Mouse (Mus musculus): ENCODE results near the gene Olfr1104. TPM values are rescaled to one million over a fixed set of nuclear protein-coding genes. Genes with fewer than 3 reads are reported as not detected.

Olfr1104 gene
- polyA plus RNA-seq (2012; rRNA removed) = not detected in 2 replicates

DNA sequence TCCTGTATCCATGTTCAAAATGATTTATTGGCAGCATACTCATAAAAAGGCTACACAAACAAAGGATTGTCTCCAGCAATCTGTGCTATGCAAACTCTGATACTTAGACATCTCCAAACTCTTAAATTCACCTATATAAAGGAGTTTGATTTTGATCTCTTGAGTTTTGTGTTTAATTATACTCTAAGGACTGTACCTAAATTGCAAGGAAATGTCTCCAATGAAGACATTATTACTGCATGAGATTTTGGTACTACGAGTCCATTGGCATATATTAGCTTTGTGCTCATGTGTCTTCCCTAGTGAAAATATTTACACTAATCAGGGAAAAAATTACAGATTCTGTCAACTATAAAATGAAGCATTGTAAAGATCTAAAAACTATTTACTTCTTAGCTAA, at the start of gene Olfr1104:
TSS of gene Olfr1104 (minus strand) at position 101 of the 400 bp plus-strand sequence.
- no peak for DNase-seq
- no peaks in the 10 kb centered on the region for H3K4me1 ChIP-seq (ENCODE audit: control insufficient read depth, insufficient read depth, low read length)
- no peak within 1 kb of the TSS for H3K4me3 ChIP-seq (replicated peaks; ENCODE audit: extremely low read depth, low read depth, low read length)
- WGBS = 73% methylated on average over 1 of the region's 1 CpGs
- TF ChIP-seq CTCF (IDR thresholded peaks at IDR 0.05; ENCODE audit: insufficient read depth, low read length) (no peak), POLR2A (IDR thresholded peaks at IDR 0.05; ENCODE audit: borderline replicate concordance, extremely low read depth, low read depth, low read length) (no peak)

DNA sequence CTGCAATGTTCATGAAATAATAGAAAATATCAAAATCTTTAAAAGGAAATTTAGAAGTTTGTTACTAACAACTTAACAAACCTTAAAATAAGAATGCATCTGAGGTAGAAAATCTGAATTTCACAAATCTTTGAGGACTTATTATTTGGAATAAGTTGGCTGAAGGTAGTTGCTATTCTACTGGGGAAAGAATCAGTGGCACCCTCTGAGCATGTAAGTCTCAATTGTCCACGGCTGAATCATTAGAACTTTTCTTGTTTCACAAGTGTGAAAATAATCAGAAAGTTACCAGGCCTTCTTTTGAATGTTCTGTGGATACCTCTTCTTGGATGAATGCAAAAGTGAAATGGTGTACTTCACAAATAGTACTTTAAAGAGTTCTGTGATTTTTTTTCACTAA, 48.8 kb upstream of the Olfr1104 start, which contains the start of gene Olfr1107:
TSS of gene Olfr1107 (minus strand) at position 101 of the 400 bp plus-strand sequence.
- 74% methylated on average over 1 of the region's 1 CpGs for WGBS
- no peak for DNase-seq

DNA sequence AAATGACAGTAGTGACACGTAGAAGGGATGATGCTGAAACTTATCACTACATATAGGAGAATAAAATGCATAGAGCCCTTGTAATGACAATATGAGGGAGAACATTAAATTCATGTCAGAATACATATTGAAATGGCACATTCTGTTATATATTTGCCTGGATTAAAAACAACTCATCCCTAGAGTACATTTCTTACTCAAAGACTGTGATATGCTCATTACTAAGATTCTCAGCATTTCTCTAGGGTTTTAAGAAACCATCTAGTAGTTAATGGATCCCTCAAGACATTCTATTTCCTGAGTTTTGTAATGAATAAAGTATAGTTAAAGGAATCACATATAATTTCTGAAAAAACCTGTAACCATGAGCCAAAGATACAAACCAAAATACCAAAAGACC, 25.3 kb upstream of the Olfr1104 start, which contains the start of gene Olfr1106:
TSS of gene Olfr1106 (minus strand) at position 101 of the 400 bp plus-strand sequence.
- WGBS = 56% methylated on average over 1 of the region's 1 CpGs

More for the DNA sequence above, 48.8 kb upstream of the Olfr1104 start, which contains the start of gene Olfr1107:
- Histone ChIP-seq H3K4me1 (ENCODE audit: control insufficient read depth, insufficient read depth, low read length) (no peaks in the 10 kb centered on the region), H3K4me3 (replicated peaks; ENCODE audit: extremely low read depth, low read depth, low read length) (no peak within 1 kb of the TSS)
- TF ChIP-seq POLR2A (IDR thresholded peaks at IDR 0.05; ENCODE audit: borderline replicate concordance, extremely low read depth, low read depth, low read length) (no peak), CTCF (IDR thresholded peaks at IDR 0.05; ENCODE audit: insufficient read depth, low read length) (no peak)

GRCm38 (mm10) chr2:87036431-87036830, 9.6 kb upstream of the Olfr1104 start, which contains the start of gene Olfr1105:
TSS of gene Olfr1105 (minus strand) at chr2:87036531.
- no peaks in the 10 kb centered on the region for H3K4me1 ChIP-seq (ENCODE audit: control insufficient read depth, insufficient read depth, low read length)
- DNase-seq = no peak
- TF ChIP-seq CTCF (IDR thresholded peaks at IDR 0.05; ENCODE audit: insufficient read depth, low read length) = no peak
- no peak for TF ChIP-seq POLR2A (IDR thresholded peaks at IDR 0.05; ENCODE audit: borderline replicate concordance, extremely low read depth, low read depth, low read length)
- no peak within 1 kb of the TSS for H3K4me3 ChIP-seq (replicated peaks; ENCODE audit: extremely low read depth, low read depth, low read length)

More for the DNA sequence above, 25.3 kb upstream of the Olfr1104 start, which contains the start of gene Olfr1106:
- TF ChIP-seq POLR2A (IDR thresholded peaks at IDR 0.05; ENCODE audit: borderline replicate concordance, extremely low read depth, low read depth, low read length) (no peak), CTCF (IDR thresholded peaks at IDR 0.05; ENCODE audit: insufficient read depth, low read length) (no peak)
- H3K4me1 ChIP-seq (ENCODE audit: control insufficient read depth, insufficient read depth, low read length) = no peaks in the 10 kb centered on the region
- DNase-seq = no peak
- no peak within 1 kb of the TSS for H3K4me3 ChIP-seq (replicated peaks; ENCODE audit: extremely low read depth, low read depth, low read length)

DNA sequence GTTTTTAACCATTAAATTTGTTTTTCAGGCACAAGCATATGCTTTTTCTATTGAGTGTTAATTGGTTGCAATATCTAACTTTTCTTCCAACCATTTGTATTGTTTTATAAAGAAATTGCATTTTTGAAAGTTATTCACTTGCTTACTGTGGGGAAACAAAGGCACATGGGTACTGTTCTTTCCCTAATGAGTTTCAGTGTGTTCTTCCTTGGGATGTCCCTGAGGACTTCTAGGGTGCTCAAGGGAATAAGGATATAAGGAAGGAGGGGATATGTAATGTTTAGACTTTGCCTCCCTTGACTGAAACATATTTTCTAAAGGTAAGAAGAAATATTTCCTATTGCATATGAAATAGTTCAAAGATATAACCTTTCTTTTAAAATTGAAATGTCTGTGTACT, 28.8 kb downstream of the Olfr1104 start, which contains the start of gene Olfr1102:
TSS of gene Olfr1102 (plus strand) at position 301 of the 400 bp plus-strand sequence.
- Histone ChIP-seq H3K4me1 (ENCODE audit: control insufficient read depth, insufficient read depth, low read length) (no peaks in the 10 kb centered on the region), H3K4me3 (replicated peaks; ENCODE audit: extremely low read depth, low read depth, low read length) (no peak within 1 kb of the TSS)
- DNase-seq = no peak
- TF ChIP-seq POLR2A (IDR thresholded peaks at IDR 0.05; ENCODE audit: borderline replicate concordance, extremely low read depth, low read depth, low read length) = no peak

- no peak for DNase-seq
- H3K4me1 ChIP-seq (ENCODE audit: control insufficient read depth, insufficient read depth, low read length) = no peaks in the 10 kb centered on the region
- TF ChIP-seq CTCF (IDR thresholded peaks at IDR 0.05; ENCODE audit: insufficient read depth, low read length) = no peak
- no peak for TF ChIP-seq POLR2A (IDR thresholded peaks at IDR 0.05; ENCODE audit: borderline replicate concordance, extremely low read depth, low read depth, low read length)
- no peak within 1 kb of the TSS for H3K4me3 ChIP-seq (replicated peaks; ENCODE audit: extremely low read depth, low read depth, low read length)
- WGBS = 57% methylated on average over 3 of the region's 3 CpGs
These were observed 35.8 kb downstream of the Olfr1104 start, which contains the start of gene Olfr1101 for GRCm38 (mm10) chr2:86991121-86991520. TSS of gene Olfr1101 (minus strand) at chr2:86991221.

GRCm38 (mm10) chr2:86979854-86980253, 47.0 kb downstream of the Olfr1104 start, which contains the start of gene Olfr1100:
TSS of gene Olfr1100 (minus strand) at chr2:86979954.
- 63% methylated on average over 3 of the region's 3 CpGs for WGBS
- no peak within 1 kb of the TSS for H3K4me3 ChIP-seq (replicated peaks; ENCODE audit: extremely low read depth, low read depth, low read length)
- no peaks in the 10 kb centered on the region for H3K4me1 ChIP-seq (ENCODE audit: control insufficient read depth, insufficient read depth, low read length)
- TF ChIP-seq CTCF (IDR thresholded peaks at IDR 0.05; ENCODE audit: insufficient read depth, low read length) (no peak), POLR2A (IDR thresholded peaks at IDR 0.05; ENCODE audit: borderline replicate concordance, extremely low read depth, low read depth, low read length) (no peak)
- DNase-seq = no peak

Other genes starting within 250 kb of the Olfr1104 start
- not detected in 2 replicates for gene Olfr1093, start 244.6 kb downstream of the Olfr1104 start, polyA plus RNA-seq (2012; rRNA removed)
- not detected in 2 replicates for gene Olfr141, start 217.1 kb downstream of the Olfr1104 start, polyA plus RNA-seq (2012; rRNA removed)
- gene Olfr1094, start 202.4 kb downstream of the Olfr1104 start, polyA plus RNA-seq (2012; rRNA removed) = not detected in 2 replicates
- not detected in 2 replicates for gene Olfr1095, start 175.4 kb downstream of the Olfr1104 start, polyA plus RNA-seq (2012; rRNA removed)
- gene Gm13723, start 152.3 kb downstream of the Olfr1104 start, polyA plus RNA-seq (2012; rRNA removed) = not detected in 2 replicates
- not detected in 2 replicates for gene Olfr1097, start 134.9 kb downstream of the Olfr1104 start, polyA plus RNA-seq (2012; rRNA removed)
- not detected in 2 replicates for gene Olfr1098, start 102.5 kb downstream of the Olfr1104 start, polyA plus RNA-seq (2012; rRNA removed)
- not detected in 2 replicates for gene Olfr1099, start 66.4 kb downstream of the Olfr1104 start, polyA plus RNA-seq (2012; rRNA removed)
- not detected in 2 replicates for gene Olfr1100, start 47.1 kb downstream of the Olfr1104 start, polyA plus RNA-seq (2012; rRNA removed)
- gene Olfr1101, start 35.9 kb downstream of the Olfr1104 start, polyA plus RNA-seq (2012; rRNA removed) = not detected in 2 replicates
- gene Olfr1102, start 28.7 kb downstream of the Olfr1104 start, polyA plus RNA-seq (2012; rRNA removed) = not detected in 2 replicates
- gene Olfr1105, start 9.5 kb upstream of the Olfr1104 start, polyA plus RNA-seq (2012; rRNA removed) = not detected in 2 replicates
- gene Olfr1106, start 25.2 kb upstream of the Olfr1104 start, polyA plus RNA-seq (2012; rRNA removed) = not detected in 2 replicates
- gene Olfr1107, start 48.7 kb upstream of the Olfr1104 start, polyA plus RNA-seq (2012; rRNA removed) = not detected in 2 replicates
- not detected in 2 replicates for gene Olfr1109, start 68.9 kb upstream of the Olfr1104 start, polyA plus RNA-seq (2012; rRNA removed)
- not detected in 2 replicates for gene Olfr259, start 87.5 kb upstream of the Olfr1104 start, polyA plus RNA-seq (2012; rRNA removed)
- gene Olfr1110, start 113.2 kb upstream of the Olfr1104 start, polyA plus RNA-seq (2012; rRNA removed) = not detected in 2 replicates
- not detected in 2 replicates for gene Olfr1111, start 125.5 kb upstream of the Olfr1104 start, polyA plus RNA-seq (2012; rRNA removed)
- not detected in 2 replicates for gene Olfr1112, start 160.7 kb upstream of the Olfr1104 start, polyA plus RNA-seq (2012; rRNA removed)
- not detected in 2 replicates for gene Olfr1113, start 181.9 kb upstream of the Olfr1104 start, polyA plus RNA-seq (2012; rRNA removed)
- gene Olfr1115, start 220.9 kb upstream of the Olfr1104 start, polyA plus RNA-seq (2012; rRNA removed) = not detected in 2 replicates
- not detected in 2 replicates for gene Olfr1116, start 240.5 kb upstream of the Olfr1104 start, polyA plus RNA-seq (2012; rRNA removed)

Data from lung, adult 2 months (tissue).